Mouse (Mus musculus) CD4-positive, CD25-positive, alpha-beta regulatory T cell, adult 4 months (primary cell): ENCODE measurements around the gene Cacna1a. TPM values are rescaled to one million over a fixed set of nuclear protein-coding genes. Genes with fewer than 3 reads are reported as not detected.
A peak's percentile ranks its signal among the peaks of the same experiment; 100 is the strongest.

Experiments used
- ATAC-seq: one replicate; pipeline ENCODE4 v1.8.0; 2017
- polyA plus RNA-seq, 2 experiments: library from polyadenylated mRNA; unstranded; fragments of 100-300 nt; shearing (Covaris generic); gene quantifications; one replicate each; pipeline ENCODE4 v1.2.1; 2017

Gene Cacna1a
- 10 to 100 TPM in 1 of 2 experiments, 1 to 10 TPM in 1; 8.0 to 11.2 TPM for polyA plus RNA-seq

DNA sequence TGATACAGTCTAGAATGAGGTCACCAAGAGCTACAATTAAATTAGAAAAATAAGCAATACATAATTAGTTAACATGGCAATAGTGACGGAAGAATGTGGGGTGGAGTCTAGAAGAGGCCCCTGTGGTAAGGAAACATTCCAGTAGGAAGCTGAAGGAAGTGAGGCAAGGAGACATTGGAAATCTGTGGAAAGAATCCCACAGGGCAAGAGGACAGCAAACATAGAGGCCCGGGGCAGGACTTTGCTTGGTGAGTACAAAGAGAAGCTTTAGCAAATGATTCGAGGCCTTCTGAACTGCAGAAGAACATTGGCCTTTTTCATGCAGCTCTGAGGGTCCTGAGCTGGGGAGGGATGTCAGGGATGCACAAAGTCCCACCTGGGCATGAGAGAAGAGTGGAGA lies at the start of gene Cacna1a:
Gene Cacna1a, plus strand, starts transcription at position 166 of the 400 bp plus-strand sequence.
- ATAC-seq: no peak

DNA sequence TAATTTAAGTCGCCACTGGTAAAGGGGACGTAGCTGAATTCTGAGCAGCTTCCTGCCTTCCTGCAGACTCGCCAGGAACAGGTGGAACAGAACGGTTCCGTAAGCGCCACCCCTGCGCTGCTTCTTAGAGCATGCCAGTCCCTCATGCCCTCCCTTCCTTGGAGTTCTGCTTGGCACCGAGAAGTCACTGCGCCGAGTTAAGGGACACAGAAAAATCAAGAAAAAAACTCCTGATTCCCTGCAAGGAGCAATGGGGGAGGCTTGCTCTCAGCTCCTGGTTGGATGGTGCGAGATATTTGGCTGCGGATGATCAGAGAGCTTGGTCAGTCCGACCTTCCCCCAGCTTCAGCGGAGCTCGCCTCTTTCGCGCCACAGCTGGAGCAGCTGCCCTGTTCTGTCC lies 49.7 kb upstream of the Cacna1a start:
- ATAC-seq: no peak

DNA sequence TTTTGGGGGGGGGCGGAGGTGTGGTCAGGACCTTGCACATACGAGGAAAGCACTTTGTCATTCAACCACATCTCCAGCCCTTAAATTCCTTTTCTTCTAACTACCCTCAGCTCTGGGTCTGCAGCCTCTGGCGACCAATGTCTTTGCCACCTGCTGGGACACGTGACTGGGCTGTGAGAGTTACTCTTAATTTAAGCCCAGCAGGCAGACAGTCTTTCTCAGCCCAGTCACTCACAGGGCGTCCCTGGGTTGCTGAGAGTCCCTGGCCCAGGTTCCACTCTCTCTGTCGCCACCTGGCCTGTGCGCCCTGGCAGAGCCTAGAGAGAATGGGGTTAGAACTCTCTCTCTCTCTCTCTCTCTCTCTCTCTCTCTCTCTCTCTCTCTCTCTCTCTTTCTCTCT lies 48.9 kb upstream of the Cacna1a start:
- ATAC-seq: no peak

- ATAC-seq: no peak
Measured at GRCm38 (mm10) chr8:84339867-84340266, 48.4 kb upstream of the Cacna1a start.

- no peak for ATAC-seq
Measured at GRCm38 (mm10) chr8:84340671-84341070, 47.6 kb upstream of the Cacna1a start.

- ATAC-seq: no peak
Measured at GRCm38 (mm10) chr8:84345493-84345892, 42.7 kb upstream of the Cacna1a start.

GRCm38 (mm10) chr8:84346421-84346820 lies 41.8 kb upstream of the Cacna1a start:
- no peak for ATAC-seq

DNA sequence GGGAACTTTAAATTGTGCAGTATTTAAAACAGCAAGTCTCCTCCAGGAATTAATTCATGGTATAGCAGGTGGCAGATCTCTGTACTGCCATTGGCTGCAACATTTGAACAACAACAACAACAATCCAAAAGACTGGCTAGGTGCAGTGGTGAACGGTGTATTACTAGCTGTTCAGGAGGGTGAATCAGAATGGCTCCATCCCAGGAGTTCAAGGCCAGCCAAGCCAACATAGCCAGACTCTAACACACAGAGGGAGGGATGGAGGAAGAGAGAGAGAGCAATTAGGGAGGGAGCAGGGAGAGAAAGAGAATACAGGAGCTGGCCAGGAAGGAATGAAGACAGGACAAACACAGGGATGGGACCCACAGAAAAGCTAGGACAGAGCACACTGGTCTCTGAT lies 38.7 kb upstream of the Cacna1a start:
- ATAC-seq: no peak

GRCm38 (mm10) chr8:84350960-84351359 lies 37.3 kb upstream of the Cacna1a start:
- no peak for ATAC-seq

DNA sequence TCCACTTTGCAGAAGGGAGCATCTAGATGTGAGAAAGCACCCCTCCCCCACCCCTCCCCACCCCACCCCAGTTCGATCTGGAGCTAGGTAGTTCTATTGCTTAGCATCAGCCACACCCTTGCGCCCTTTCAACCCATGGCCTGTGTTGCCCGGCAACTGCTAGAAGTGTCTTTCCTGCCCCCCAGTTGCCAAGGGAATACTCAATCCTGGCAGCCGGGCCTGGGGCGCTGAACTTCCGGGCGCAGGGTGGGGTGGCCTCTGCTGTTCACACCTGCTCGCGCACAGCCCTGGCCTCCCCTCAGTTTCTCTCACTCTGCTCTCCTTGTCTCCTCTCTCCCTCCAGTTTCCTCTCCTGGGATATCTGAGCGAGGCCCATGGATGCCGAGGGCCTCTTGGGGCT lies 31.8 kb upstream of the Cacna1a start:
- ATAC-seq: no peak

DNA sequence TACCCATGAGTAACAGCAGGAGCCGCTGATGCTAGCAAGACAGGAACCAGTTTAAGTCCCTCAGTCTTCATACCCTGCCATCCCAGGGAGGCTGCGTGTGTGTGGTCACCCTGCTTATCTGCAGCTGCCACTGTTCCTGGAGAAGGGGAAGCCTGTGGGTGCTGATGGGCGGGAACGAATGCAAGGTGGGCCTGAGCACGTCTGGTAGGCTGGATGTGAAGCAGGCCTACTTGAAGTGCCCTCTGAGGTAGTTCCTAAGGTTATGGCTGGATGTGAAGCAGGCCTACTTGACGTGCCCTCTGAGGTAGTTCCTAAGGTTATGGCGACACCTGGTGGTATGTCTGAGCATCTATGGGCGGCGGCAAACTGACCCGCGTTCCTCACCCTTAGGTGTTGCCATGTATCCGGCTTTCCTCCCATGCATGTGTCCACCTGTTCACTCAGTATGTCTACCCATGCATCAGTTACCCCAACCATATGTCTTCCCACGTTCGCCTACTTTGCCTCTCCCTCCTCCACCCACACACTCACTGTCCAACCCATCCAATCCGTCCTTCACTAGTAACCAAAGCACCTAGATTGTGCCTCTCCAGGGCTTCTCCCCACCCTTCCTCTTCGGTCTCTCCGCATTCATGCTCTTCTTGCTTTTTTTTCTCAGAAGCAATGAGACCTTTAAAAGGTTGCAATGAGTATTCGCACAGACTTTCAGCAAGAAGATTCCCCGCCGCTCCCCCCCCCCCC lies 30.4 kb upstream of the Cacna1a start:
- ATAC-seq: peak; percentile 88

GRCm38 (mm10) chr8:84363428-84364134 lies 24.7 kb upstream of the Cacna1a start:
- no peak for ATAC-seq

GRCm38 (mm10) chr8:84365197-84365596 lies 23.0 kb upstream of the Cacna1a start:
- ATAC-seq: no peak

- ATAC-seq: no peak
Measured at GRCm38 (mm10) chr8:84370972-84371371, 17.3 kb upstream of the Cacna1a start.

DNA sequence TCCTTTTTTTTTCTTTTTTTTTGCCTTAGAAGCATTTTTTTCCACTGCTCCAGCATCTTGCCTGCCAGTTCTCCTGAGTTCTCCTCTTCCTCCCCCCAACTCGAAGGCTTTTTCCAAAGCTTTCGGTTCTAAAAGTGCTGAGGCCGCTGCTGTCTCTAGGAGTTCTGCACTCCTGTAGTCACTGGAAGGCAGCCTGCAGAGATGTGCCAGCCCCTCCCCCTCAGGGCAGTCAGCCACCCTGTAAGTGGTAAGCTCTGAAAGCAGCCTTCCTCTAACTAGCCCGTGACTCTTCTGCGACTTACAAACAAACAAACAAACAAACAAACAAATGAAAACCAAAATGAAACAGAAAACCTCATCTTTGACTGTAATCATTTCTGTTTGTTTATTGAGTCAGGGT lies 13.2 kb upstream of the Cacna1a start:
- ATAC-seq: no peak

DNA sequence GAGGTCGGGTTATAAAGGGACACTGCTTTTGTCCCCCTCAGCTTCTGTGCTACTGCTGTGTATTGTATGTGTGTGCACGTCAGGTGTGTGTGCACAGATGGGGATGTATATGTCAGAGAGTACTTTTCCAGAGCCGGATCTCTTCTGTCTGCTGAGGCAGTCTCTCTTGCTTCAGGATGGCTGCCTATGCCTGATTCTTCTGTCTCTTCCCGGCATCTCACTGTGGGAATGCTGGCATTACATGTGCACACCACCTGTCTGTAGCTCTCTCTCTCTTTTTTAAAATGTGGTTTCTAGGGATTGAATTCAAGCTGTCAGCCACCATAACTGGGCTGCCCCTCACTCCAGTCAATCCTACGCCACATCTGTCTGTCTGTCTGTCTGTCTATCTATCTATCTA lies 12.4 kb upstream of the Cacna1a start:
- no peak for ATAC-seq

- no peak for ATAC-seq
Measured at GRCm38 (mm10) chr8:84376564-84376963, 11.7 kb upstream of the Cacna1a start.

DNA sequence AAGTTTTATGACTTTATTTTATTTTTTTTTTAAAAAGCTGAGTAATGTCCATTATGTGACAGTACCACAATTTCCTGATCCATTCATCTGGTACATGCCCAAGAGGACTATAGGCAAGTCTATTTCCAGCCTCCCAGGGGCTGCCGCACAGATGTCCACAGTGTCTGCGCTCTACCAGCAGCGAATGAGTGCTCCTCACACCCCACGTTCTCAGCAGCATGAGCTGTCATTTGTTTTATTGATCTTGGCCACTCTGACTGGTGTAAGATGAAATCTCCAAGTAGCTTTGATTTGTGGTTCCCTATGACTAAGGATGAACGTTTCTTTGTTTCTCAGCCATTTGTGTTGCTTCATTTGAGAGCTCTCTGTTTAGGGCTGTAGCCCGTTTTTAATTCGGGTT lies 6.6 kb upstream of the Cacna1a start:
- ATAC-seq: no peak

GRCm38 (mm10) chr8:84388773-84389172 lies 533 bp downstream of the Cacna1a start:
- no peak for ATAC-seq

GRCm38 (mm10) chr8:84389173-84389572 lies 933 bp downstream of the Cacna1a start:
- no peak for ATAC-seq

DNA sequence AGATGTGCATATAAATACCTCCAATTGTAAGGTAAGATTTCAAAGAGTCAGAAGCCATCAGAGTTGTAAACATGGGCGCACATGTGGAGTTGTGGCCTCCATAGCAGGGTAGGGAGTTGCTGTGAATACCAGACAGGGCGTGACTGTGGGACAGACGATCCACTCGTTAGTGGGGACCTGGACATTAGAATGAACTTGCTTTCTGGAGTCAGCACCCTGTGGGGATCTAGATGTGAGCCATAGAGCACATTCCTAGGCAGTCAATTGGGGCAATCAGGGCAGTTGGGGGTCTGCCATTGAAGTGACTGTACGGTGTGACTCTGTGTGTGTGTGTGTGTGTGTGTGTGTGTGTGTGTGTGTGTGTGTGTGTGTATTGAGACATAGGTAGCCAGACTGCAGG lies 3.4 kb downstream of the Cacna1a start:
- ATAC-seq: no peak

DNA sequence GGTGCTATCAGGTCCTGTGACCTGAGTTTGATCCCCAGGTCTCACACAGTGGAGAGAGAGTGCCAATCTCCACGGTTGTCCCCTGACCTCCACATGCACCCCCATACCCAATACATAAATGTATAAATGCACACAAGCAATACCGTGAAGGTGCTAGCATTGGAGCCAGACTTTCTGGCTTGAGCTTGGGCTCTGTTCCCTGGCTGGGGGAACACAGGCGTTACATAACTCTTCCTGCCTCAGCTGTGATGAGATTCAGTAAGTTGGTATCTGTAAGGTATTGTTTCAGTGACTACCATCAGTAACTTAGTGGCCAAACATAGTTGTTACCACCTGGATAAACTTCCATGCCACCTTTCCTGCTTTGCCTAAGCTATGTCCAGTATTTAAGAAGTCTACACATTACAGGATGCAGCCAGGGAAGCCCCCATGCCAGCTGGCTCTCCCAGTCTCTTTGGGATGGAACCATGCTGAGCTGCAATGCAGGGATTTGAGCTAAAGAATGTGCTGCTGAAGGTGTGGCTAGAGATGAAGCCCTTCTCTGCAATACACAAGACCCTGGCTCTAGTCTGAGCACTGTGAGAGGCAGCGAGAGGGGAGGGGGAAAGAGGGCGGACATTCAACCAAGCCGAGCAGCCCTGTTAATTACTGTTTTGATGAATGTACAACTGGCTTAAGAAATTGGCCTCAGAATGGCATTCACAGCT lies 7.7 kb downstream of the Cacna1a start:
- no peak for ATAC-seq
